Mouse (Mus musculus): ENCODE data around the gene Leprot.

- no peak for TF ChIP-seq CTCF (IDR thresholded peaks at IDR 0.05; ENCODE audit: control insufficient read depth, insufficient read depth, low read length)
- TF ChIP-seq POLR2A (IDR thresholded peaks at IDR 0.05; ENCODE audit: borderline replicate concordance, control insufficient read depth, low read depth, low read length), result no peak
Observed at GRCm38 (mm10) chr4:101669811-101670210, 22.3 kb downstream of the Leprot start.

Data from bone marrow, adult 2 months (tissue).